ENCODE assay signal across 21 mouse cellular contexts in genomic region chr3:96647365-96647764, GRCm38 (mm10). TPM values are rescaled to one million over a fixed set of nuclear protein-coding genes. Genes with fewer than 3 reads are reported as not detected.
"Had no signal": no experiment of that assay in that cellular context is flagged by ENCODE, and none has a peak within 500 bp of the region (broad histone marks: within the 10 kb centered on the region; RNA-seq: fewer than 3 reads in every experiment).

No protein-coding gene starts in this region.

- H3K36me3 ChIP-seq: stomach, embryonic 15.5 days had no signal

- ATAC-seq: midbrain, embryonic 16.5 days had no signal

- H3K4me2 ChIP-seq: lung, embryonic 14.5 days; midbrain, embryonic 12.5 days; neural tube, embryonic 13.5 days; neural tube, embryonic 15.5 days; stomach, embryonic 15.5 days had no signal

- H3K27me3 ChIP-seq: midbrain, embryonic 12.5 days; neural tube, embryonic 13.5 days; neural tube, embryonic 15.5 days; stomach, embryonic 15.5 days had no signal

- H3K9ac ChIP-seq: liver, embryonic 14.5 days; lung, embryonic 14.5 days; midbrain, embryonic 12.5 days; neural tube, embryonic 13.5 days; neural tube, embryonic 15.5 days; stomach, embryonic 15.5 days had no signal

- H3K9me3 ChIP-seq: midbrain, embryonic 10.5 days; midbrain, embryonic 12.5 days; neural tube, embryonic 13.5 days; neural tube, embryonic 15.5 days; stomach, embryonic 15.5 days had no signal

- H3K4me1 ChIP-seq: midbrain, embryonic 10.5 days; midbrain, embryonic 12.5 days; neural tube, embryonic 13.5 days; neural tube, embryonic 15.5 days; stomach, embryonic 15.5 days had no signal

- H3K4me3 ChIP-seq: midbrain, embryonic 10.5 days; midbrain, embryonic 12.5 days; myocyte; neural tube, embryonic 13.5 days; neural tube, embryonic 15.5 days; stomach, embryonic 15.5 days had no signal

- H3K27ac ChIP-seq: liver, embryonic 14.5 days; midbrain, embryonic 10.5 days; midbrain, embryonic 12.5 days; neural tube, embryonic 13.5 days; neural tube, embryonic 15.5 days; stomach, embryonic 15.5 days; stomach, postnatal 0 days had no signal

- DNase-seq: lung, adult 18-20 months; lung, embryonic 14.5 days; lung, postnatal 10 days; lung, postnatal 4 days; midbrain, embryonic 14.5 days; right cerebral cortex, postnatal 14 days; thymus, adult 2 months; thymus, postnatal 25 days; thymus, postnatal 4 days had no signal

RNA-seq across cellular contexts. Expression of gene Gm42957, which starts 12.1 kb away (rescaled TPM):
- polyA plus RNA-seq: midbrain, embryonic 12.5 days; midbrain, embryonic 14.5 days; neural tube, embryonic 11.5 days had no signal

RNA-seq across cellular contexts. Expression of gene Ankrd35, which starts 22.6 kb away (rescaled TPM):
- total RNA-seq: megakaryocyte, adult 5-6 weeks; megakaryocyte-erythroid progenitor cell, adult 5-6 weeks had no signal
